Mouse (Mus musculus) effector memory CD4-positive, alpha-beta T cell, adult 5 months (primary cell): ENCODE measurements around the gene Rpp30. TPM values are rescaled to one million over a fixed set of nuclear protein-coding genes. Genes with fewer than 3 reads are reported as not detected.

ENCODE experiments used
- polyA plus RNA-seq: library from polyadenylated mRNA; unstranded; fragments of 100-300 nt; shearing (Covaris generic); gene quantifications from one replicate; pipeline ENCODE4 v1.2.1, GENCODE M21; 2017

Rpp30 gene
- 38.3 TPM for polyA plus RNA-seq

DNA sequence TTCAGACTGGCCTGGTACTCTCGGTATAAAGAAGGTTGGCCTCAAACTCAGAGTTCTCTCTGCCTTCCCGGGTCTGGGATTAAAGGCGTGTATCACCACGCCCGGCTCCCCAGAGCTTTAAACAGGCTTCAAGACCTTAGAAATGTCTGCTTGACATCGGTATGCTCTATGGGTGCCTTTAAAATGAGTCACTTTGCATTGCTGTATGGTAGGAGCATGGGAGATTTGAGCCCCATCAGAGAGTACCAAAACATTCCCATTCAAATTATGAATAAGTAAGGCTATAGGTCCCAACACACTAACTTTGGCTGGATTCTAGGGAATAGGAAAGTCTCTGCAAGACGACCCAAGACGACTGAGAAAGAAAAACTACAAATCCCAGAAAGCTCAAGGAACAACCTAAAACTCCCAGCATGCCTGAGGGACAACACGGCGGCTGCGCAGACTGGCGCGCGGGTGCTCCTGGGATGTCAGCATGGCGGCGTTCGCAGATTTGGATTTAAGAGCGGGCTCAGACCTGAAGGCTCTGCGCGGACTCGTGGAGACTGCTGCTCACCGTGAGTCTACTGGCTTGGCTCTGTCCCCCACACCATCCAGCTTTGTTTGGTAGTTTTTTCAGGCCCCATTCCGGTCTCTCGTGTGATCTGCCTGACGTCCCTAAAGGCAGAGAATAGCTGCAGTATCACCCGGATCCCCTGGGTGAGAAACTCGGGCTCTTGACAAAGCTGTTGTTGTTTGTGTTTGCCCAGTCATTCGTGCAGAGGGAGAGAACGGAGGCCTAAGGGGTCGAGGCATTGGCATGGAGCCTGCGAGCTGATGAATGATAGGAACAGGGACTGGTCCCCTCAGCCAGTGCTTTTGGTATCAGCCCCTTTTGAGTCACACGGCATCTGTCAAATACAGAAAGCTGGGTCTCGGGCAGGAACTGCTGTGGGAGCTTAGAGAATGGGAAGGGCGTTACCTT is at the start of gene Rpp30:
Gene Rpp30, plus strand, starts transcription at position 455 of the 964 bp plus-strand sequence.

GRCm38 (mm10) chr19:36057231-36057811 is 26.2 kb upstream of the Rpp30 start, which contains the start of gene Htr7:
Gene Htr7, minus strand, starts transcription at chr19:36057507.

DNA sequence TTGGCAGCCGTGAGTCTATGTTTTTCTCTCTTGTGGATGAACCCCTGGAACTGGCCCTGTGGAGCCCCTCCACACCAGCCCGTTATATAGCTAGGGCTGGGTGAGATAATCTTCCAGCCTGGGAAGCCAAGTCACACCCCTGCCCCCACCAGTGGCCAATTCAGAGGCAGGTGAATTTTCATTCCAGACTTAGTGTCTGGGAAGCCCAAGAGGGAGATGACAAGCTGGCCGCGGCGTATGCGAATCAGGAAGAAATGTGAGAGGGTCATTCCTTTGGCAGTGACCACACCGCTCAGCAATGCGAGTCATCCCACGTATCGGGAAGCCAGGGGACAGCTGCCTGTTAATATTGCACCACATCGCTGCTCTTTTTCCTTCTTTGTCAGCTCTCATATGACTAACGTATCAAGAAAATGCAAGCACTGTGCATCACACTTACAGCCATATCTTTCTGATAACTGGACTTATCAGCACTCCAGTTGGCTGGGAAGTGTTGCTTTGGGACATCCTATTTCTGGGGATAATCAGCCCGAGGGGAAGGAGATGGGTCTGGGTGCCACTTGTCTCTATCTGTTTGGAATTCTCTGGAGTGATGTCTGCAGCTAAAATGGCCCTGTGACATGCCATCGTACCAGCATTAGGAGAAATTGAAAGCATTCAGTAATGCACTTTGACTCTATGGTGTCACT is 36.4 kb downstream of the Rpp30 start, which contains the start of gene Ankrd1:
Gene Ankrd1, minus strand, starts transcription at position 317 of the 689 bp plus-strand sequence.

Other genes starting within 250 kb of the Rpp30 start
- gene Htr7, start 26.2 kb upstream of the Rpp30 start, polyA plus RNA-seq = not detected
- gene Ankrd1, start 36.4 kb downstream of the Rpp30 start, polyA plus RNA-seq = 0.20 TPM